Mouse (Mus musculus): ENCODE results near the gene Tmem204.

The Tmem204 gene

GRCm38 (mm10) chr17:25082887-25083286 lies 504 bp downstream of the Tmem204 start:
- DNase-seq: no peak

DNA sequence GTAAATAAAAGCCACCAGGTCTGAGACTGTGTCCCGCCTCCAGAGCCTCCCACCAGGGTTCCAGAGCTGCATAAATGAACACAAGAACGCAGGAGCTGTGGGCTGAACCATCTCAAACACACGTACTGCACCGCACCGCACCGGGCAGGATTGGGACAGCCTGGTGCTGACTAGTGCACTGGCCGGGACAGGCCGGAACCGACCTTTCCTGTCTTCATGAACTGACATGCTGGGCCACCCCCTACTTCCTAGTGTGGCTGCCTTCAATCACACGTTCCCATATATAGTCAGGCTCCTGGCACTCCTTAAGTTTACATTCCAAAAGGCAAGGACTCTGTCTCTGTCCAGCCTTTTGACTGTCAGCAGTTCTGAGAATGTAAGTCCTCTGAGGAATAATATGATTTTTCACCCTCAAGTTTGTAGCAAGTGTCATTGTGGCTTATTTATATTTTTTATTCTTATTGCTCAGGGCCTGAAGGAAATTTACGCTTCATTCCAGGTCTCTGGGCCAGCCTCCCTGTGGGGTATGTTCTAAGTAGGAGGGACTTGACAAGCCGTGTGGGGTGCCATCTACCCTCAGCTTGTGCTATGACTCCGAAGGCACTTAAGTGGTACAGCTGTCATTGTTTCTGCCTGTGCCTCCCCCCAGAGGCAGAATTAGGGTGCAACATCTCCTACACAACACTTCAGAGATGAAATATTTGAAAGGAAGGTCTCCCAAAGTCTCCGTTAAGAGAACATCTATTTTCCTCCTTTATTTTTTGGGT lies 1.1 kb downstream of the Tmem204 start:
- DNase-seq: no peak

DNA sequence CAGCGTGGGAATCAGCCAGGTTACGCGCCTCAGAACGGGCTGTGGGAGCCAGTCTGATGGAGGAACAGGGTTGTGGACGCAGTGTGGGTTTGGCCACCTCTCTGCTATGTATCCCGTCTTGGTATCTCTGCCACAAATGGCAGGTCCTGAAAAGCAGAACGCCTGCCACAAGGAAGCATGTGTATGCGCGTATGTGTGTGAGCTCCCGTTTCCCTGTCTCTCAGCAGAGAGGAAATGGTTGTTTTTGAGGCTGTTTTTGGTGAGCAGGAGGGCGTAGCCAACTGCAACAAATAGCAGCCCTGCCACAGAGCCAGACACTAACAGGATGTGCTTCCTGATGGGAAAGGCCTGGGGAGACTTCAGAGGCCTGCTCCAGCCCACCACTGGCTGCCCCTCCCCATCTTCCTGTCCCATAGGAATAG lies 2.4 kb downstream of the Tmem204 start:
- no peak for DNase-seq

DNA sequence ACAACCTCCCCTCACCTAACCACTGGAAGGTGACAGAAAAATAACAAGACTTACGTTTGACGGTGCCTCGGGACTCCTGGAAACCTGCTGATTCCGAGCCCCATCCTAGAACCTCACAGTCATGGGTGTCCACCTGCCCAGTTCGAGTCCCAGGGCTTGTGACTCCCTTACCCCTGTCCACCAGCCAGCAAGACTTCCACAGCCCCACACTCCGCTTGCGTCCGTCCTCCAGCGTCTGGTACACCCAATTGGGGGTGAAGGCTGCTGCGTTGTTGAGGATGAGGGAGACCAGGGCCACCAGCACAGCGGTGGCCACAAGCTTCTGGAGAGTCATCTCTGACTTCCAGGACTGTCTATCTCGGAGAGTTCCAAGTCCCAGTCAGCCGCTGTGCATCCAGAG lies 3.2 kb downstream of the Tmem204 start:
- no peak for DNase-seq

DNA sequence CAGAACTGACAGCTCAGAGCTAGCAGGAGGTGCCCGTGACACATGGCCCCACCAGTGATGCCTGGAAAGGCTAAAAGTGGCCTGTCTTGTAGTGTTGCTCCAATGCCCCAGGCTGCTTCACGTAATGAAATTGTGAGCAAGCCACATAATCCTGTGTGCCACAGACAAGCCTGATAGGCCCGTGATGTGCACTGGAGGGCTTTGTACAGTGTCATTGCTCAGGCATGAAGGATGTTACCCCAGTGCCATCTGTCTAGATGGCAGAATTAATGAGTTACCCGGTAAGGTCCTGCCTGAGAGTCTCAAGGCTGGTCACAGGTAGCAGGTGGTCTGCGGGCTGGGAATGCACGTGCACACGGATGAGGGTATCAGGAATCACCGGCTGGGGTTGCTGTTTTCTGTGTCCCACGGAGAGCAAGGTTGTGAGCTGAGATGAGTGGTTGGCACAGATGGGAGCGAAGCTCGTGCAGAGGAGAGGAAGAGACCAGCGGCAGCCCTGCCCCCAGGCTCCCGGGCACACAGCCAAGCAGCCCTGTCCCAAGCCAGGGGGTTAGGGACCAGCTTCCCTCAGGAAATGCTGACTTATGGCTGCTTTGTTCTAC lies 5.5 kb downstream of the Tmem204 start:
- no peak for DNase-seq

DNA sequence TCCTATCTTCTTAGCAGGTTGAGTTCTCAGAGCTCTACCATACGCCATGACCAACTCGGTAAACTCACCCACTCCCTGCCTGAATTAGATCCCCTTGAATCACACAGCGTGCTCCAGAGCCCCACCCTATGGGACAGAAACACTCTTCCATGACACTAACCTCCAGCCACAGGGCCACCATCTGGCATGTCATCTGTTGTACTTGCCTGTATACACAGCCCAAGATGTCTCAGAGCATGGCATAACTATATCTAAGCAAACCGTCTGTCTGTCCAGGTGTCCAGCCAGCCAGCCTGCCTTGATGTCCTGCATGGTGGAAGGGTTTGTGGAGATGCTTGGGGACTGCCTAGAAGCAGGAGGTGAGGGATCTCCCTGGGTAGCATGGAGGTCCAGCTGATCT lies 6.5 kb downstream of the Tmem204 start:
- no peak for DNase-seq

GRCm38 (mm10) chr17:25068690-25069089 lies 14.7 kb downstream of the Tmem204 start:
- no peak for DNase-seq

GRCm38 (mm10) chr17:25067442-25067851 lies 15.9 kb downstream of the Tmem204 start:
- no peak for DNase-seq

DNA sequence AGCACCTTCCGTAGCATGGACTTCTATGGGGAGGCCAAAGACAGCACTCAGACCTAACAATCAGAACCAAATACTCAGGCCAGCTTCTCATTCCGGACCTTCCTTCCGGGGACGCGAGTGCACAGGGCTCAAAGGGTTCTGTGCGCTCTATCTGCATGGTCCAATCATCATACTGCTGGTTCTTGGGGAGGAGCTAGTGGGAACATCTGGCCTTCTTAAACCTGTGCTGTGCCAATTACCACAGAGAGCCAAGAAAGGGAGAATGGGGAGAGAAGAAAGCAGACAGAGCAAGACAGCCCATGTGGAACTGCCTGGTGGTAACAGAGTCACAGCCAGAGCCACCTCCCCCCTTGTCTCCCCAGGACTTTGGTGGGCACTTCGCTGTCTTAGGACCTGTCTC lies 16.8 kb downstream of the Tmem204 start:
- no peak for DNase-seq

- no peak for DNase-seq
Measured at GRCm38 (mm10) chr17:25065189-25065588, 18.2 kb downstream of the Tmem204 start.

GRCm38 (mm10) chr17:25064351-25064750 lies 19.0 kb downstream of the Tmem204 start:
- no peak for DNase-seq

- DNase-seq: no peak
Measured at GRCm38 (mm10) chr17:25063872-25064271, 19.5 kb downstream of the Tmem204 start.

DNA sequence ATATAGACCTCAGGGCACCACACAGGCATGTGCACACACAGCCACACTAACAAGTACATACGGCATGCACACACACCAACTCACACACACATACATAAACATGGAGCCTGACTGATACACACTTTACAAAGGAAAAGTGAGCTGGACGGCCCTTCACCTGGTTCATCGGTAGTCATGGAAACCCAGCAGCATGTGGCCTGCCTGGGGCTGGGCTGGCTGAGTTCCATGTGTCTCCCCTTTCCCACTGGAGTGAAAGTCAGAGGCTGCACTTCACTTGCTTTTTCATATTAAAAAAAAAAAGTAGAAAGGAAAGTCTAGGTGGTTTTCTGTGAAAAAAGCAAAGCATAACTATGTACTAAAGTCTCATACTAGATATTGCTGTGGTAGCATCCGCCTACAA lies 20.1 kb downstream of the Tmem204 start:
- DNase-seq: no peak

- DNase-seq: no peak
Measured at GRCm38 (mm10) chr17:25057041-25057440, 26.4 kb downstream of the Tmem204 start.

- DNase-seq: no peak
Measured at GRCm38 (mm10) chr17:25053274-25053673, 30.1 kb downstream of the Tmem204 start.

GRCm38 (mm10) chr17:25047143-25047542 lies 36.2 kb downstream of the Tmem204 start:
- no peak for DNase-seq

GRCm38 (mm10) chr17:25045281-25045680 lies 38.1 kb downstream of the Tmem204 start:
- no peak for DNase-seq

DNA sequence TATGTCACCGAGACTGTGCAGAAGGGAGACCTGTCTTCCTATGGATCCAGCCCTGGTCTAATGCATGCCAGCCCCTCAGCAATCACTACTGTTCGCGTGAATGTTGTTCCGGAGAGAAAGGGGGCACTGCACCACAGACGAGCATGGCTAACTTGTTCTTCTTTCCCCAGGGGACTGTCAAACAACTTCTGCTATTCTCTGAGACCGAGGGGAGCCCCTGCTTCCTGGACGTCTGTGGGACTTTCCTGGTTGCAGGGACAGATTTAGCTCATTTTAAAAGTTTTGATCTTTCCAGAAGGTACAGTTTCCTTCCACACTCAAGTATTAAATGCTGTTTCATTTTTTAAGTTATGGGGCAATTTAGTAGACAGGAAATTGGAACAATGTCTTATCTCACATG lies 38.5 kb downstream of the Tmem204 start:
- no peak for DNase-seq

GRCm38 (mm10) chr17:25036183-25036582 lies 47.2 kb downstream of the Tmem204 start:
- DNase-seq: no peak

DNA sequence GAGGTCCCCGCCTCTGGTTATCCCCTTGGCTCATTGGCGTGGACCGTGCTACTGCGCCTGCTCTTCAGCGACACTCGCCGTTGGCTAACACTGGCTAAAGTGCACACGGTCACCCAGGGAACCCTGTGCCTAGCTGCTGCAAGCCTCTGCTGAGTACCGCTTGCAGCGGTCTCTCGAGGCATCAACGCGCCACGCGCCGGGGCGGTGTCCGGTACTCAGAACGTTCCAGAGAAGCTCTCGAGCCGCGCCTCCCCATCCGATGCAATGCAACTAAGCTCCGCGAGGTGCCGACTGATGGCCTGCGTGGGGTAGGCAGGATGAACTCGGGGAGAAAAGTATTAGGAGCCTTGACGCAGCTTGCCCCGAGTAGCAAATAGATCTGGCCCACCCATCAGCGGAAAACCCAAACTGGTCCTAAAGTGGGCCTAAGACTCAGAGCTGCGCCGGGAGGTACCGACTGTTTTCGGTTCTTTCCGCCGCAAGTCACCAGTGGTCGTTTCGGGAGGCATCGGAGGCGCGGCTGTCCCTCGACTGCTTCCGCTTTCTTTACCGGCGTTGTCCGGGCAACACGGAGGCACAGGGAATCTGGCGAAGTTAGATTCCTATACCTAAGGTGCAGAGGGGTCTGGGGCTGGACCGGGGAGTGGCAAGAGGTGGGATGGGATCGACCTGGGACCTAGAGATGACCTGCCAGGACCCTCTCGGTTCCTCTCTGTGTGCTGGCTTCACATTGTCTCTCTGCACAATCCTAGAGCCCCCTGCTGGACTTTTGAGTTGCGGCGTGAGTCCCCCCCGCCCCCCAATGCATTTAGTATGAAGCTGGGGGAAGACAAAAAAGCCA lies 66.9 kb downstream of the Tmem204 start:
- peak; percentile 60 to 67 for DNase-seq

DNA sequence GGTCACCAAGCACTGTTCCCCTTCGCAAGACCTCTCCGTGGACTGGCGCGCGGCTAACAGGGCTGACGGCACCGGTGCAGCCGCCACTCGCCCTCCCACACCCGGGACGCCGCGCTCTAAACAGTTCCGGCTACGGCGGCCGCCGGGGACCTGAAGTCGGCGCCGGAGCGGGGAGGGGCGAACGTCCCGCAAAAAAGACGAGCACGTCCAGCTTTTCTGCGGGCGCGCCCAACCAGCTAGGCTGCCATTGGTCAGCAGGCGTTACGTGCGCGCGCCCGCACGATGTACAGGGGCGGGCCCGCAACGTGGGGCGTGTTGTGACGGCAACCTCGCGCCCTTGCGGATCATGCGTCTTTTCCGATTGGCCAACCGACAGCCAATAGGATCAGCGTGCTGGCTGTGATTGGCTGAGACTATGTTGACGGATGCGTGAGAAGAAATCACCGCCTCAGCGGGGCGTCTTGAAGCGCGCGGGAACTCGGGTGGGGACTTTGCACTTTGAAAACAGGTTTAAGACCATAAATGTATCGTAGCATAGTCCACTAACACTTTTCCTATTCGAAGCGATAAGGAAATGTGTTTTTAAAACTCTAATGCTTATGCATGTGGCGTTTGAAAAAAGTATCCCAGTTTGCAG lies 67.6 kb downstream of the Tmem204 start, which contains the start of the genes Cramp1l and Ift140:
TSS of gene Cramp1l (minus strand) at position 134 of the 637 bp plus-strand sequence.
TSS of gene Ift140 (plus strand) at position 431 of the 637 bp plus-strand sequence.
- peak; percentile 96 to 99 for DNase-seq

GRCm38 (mm10) chr17:25014841-25015570 lies 68.4 kb downstream of the Tmem204 start:
- DNase-seq: no peak
